Mouse (Mus musculus) lung, postnatal 0 days (tissue): ENCODE results near the gene Tspan5.

ENCODE experiments used
- CTCF ChIP-seq: IDR thresholded peaks from 2 replicates; pipeline ENCODE4 v1.5.1; 2016; ENCODE audit warnings: antibody characterized with exemption, mild to moderate bottlenecking
- EP300 ChIP-seq: IDR thresholded peaks from 2 replicates; pipeline ENCODE4 v1.6.1; 2016; ENCODE audit warnings: antibody characterized with exemption, mild to moderate bottlenecking, control low read depth

DNA sequence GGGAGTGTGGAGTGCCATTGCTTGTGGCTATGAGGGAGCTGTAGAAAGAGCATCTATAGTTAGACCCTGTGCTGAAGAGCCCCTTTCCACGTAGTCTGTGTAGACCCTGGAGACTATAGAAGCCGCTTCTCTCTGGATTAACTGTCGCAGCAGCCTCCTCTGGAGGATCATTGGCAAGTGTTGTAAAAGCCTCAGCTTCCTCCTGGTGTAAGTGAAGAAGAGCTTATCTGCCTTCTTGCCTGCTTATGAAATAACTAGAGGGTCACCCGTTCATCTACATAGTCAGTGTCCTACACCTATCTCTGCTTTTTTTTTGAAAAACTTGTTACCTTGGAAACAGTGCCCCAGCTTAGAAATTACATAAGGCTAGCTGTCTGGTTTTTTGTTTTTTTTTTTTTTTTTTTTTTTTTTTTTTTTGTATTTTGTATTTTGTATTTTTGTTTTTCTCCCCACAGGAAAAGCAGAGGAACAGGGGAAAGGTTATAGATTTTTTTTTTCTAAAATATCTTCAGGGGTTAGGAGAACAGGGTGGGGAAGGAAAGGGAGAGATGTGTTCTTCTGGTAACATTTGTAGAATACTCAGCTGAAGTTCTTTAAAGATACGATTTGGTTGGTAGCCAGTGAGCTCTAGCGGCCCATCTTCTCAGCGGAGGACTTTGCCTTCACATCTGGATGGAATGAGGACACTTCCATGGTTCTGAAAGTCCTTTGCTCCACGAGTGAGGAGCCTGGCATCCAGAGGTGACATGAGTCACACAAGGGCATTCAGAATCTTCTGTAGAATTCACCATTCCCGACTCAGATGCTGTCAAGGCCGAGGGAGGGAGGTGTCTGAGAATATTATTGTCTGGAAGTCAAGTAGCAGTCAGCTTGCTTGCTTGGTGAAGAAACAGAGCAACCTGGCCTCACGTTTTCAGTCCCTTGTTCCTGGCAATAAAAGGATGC, 62.4 kb downstream of the Tspan5 start:
- no peak for TF ChIP-seq CTCF
- no peak for TF ChIP-seq EP300
